Mouse (Mus musculus) intestine, postnatal 0 days (tissue): ENCODE data around the gene Olfr1393. TPM values are rescaled to one million over a fixed set of nuclear protein-coding genes. Genes with fewer than 3 reads are reported as not detected.

Source experiments
- ATAC-seq: fragments of 200-750 bp; cut with Nextera tagmentation; 2 replicates; pipeline ENCODE4 v1.8.0; 2017; ENCODE audit warnings: mild to moderate bottlenecking, moderate TSS enrichment, moderate library complexity
- H3K27ac ChIP-seq: fragments of 300-500 bp; sonication (generic); 2 replicates; pipeline ENCODE4 v1.5.1; 2014; ENCODE audit warnings: mild to moderate bottlenecking, low read depth, low read length, moderate library complexity
- H3K27me3 ChIP-seq: fragments of 300-500 bp; sonication (generic); replicated peaks from 2 replicates; pipeline ENCODE4 v1.6.1; 2014; ENCODE audit warnings: low read length, mixed read lengths; ENCODE audit not compliant: control insufficient read depth, insufficient read depth
- H3K36me3 ChIP-seq: fragments of 300-500 bp; sonication (generic); 2 replicates; pipeline ENCODE4 v1.6.1; 2014; ENCODE audit warnings: mild to moderate bottlenecking, moderate library complexity; ENCODE audit not compliant: control insufficient read depth, insufficient read depth
- H3K4me1 ChIP-seq: fragments of 300-500 bp; sonication (generic); replicated peaks from 2 replicates; pipeline ENCODE4 v1.6.1; 2014; ENCODE audit warnings: antibody characterized with exemption, low read length, mixed read lengths; ENCODE audit not compliant: control insufficient read depth, insufficient read depth
- H3K4me2 ChIP-seq: fragments of 300-500 bp; sonication (generic); replicated peaks from 2 replicates; pipeline ENCODE4 v1.6.1; 2014; ENCODE audit warnings: low read depth, mild to moderate bottlenecking, moderate library complexity
- H3K4me3 ChIP-seq: fragments of 300-500 bp; sonication (generic); 2 replicates; pipeline ENCODE4 v1.5.1; 2014; ENCODE audit warnings: low read depth, low read length
- H3K9ac ChIP-seq: fragments of 300-500 bp; sonication (generic); 2 replicates; pipeline ENCODE4 v1.6.1; 2014; ENCODE audit warnings: mild to moderate bottlenecking, low read depth, low read length
- H3K9me3 ChIP-seq: fragments of 300-500 bp; sonication (generic); 2 replicates; pipeline ENCODE4 v1.6.1; 2016; ENCODE audit warnings: mixed run types; ENCODE audit not compliant: control insufficient read depth
- CTCF ChIP-seq: sonication (generic); IDR thresholded peaks from 2 replicates; pipeline ENCODE4 v1.5.1; 2016; ENCODE audit warnings: low read depth, mild to moderate bottlenecking, control low read depth, antibody characterized with exemption, moderate library complexity
- WGBS: fragments of 180-500 bp; shearing (Covaris S2); extraction: QIAGEN DNeasy Blood & Tissue Kit; methylation state at CpG from one replicate; pipeline ENCODE4 v1.1.7; 2014; 5-methylcytosine and 5-hydroxymethylcytosine counted together
- polyA plus RNA-seq: library from polyadenylated mRNA; unstranded; fragments of >200 nt; fragmentation: Nextera tagmentation; extraction: Ambion mirVana; gene quantifications from 2 replicates; pipeline ENCODE4 v1.2.1, GENCODE M21; 2015

The Olfr1393 gene
- polyA plus RNA-seq, 1 experiment from 2014 or later: not detected

DNA sequence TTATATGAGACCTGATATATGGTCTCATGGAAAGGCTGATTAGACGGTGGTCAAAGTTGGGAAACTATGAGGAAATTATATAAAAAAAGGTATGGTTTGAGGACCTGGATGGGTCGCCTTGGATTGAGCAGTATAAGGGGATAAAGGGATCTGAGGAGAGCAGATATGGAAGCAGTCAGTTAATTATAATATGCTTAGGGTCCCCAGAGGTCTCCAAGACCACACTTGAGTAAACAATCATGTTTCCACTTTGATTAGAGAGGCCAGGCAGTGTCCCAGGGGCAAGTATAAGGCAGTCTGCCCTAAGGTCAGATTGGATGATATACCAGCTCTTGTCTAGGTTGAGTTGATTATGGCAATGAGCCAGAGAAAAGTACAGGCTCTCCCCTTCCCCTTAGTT is 44.3 kb downstream of the Olfr1393 start, which contains the start of gene Olfr1391:
Gene Olfr1391 (plus strand): TSS at position 301 of the 400 bp plus-strand sequence.
- Histone ChIP-seq H3K36me3 (no peaks in the 10 kb centered on the region), H3K4me1 (no peaks in the 10 kb centered on the region), H3K27me3 (no peaks in the 10 kb centered on the region), H3K4me2 (no peak within 1 kb of the TSS), H3K9me3 (no peaks in the 10 kb centered on the region), H3K4me3 (no peak within 1 kb of the TSS), H3K9ac (no peak within 1 kb of the TSS), H3K27ac (no peak within 1 kb of the TSS)
- TF ChIP-seq CTCF: no peak
- WGBS: 69% methylated on average over 2 of the region's 2 CpGs
- no peak for ATAC-seq

DNA sequence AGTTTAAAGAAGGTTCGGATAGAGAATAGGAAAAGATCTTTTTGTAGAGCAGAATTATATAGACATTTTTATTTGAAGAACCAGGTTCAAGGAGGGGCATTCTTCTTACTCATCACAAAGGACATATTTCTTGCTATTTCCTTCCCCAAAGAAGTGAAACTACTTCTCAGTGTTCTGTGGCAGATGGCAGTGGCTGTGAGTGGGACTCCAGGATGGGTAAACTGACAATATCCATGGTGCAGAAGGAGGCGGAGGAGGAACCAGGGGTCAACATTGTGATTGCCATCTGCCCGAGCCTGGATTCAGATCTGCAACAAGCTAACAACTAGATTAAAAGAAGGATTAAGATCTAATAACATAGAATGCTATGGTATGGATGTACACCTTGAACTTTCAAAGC is 48.6 kb downstream of the Olfr1393 start:
- 83% methylated on average over 3 of the region's 3 CpGs for WGBS

DNA sequence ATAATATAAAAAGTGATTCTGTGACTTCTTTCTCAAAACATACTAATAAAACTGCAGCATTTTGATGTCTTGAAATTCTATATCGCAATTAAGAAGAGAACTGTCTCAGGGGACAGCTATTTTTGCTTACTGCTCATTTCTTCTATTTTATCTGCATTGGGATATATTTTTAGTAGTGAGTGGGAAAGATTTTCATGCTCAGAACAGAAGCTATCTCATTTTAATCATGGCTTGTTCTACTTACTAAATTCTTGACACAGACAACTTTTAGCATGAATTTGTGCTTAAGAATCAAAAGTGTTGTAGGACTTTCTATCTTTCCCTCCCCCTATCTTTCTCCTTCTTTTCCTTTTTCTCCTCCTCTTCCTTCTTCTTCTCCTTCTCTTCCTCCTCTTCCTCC is 51.6 kb downstream of the Olfr1393 start:
- WGBS: 75% methylated on average over 1 of the region's 1 CpGs
- TF ChIP-seq CTCF: no peak
- Histone ChIP-seq H3K9ac (no peak overlapping the region), H3K4me2 (no peak overlapping the region), H3K36me3 (no peaks in the 10 kb centered on the region), H3K27ac (no peak overlapping the region), H3K4me1 (no peaks in the 10 kb centered on the region), H3K9me3 (no peaks in the 10 kb centered on the region), H3K27me3 (no peaks in the 10 kb centered on the region), H3K4me3 (no peak overlapping the region)
- ATAC-seq: no peak

More for the DNA sequence above, 48.6 kb downstream of the Olfr1393 start:
- Histone ChIP-seq H3K4me1 (no peaks in the 10 kb centered on the region), H3K27ac (no peak overlapping the region), H3K4me3 (no peak overlapping the region), H3K4me2 (no peak overlapping the region), H3K36me3 (no peaks in the 10 kb centered on the region), H3K9me3 (no peaks in the 10 kb centered on the region), H3K9ac (no peak overlapping the region), H3K27me3 (no peaks in the 10 kb centered on the region)
- TF ChIP-seq CTCF: no peak
- ATAC-seq: no peak

Other genes starting within 250 kb of the Olfr1393 start
- gene 9930111J21Rik2, start 227.1 kb upstream of the Olfr1393 start, polyA plus RNA-seq: 0.48 and 0.61 TPM in 2 replicates
- gene Tgtp2, start 214.1 kb upstream of the Olfr1393 start, polyA plus RNA-seq: 2.7 and 2.8 TPM in 2 replicates
- 29.2 and 29.5 TPM in 2 replicates for gene Ifi47, start 201.7 kb upstream of the Olfr1393 start, polyA plus RNA-seq
- gene Olfr1396, start 163.4 kb upstream of the Olfr1393 start, polyA plus RNA-seq: 0.04 TPM in 1 of 2 replicates, not detected in the other
- gene Olfr1395, start 136.0 kb upstream of the Olfr1393 start, polyA plus RNA-seq: not detected in 2 replicates
- gene Olfr1394, start 123.9 kb upstream of the Olfr1393 start, polyA plus RNA-seq: not detected in 2 replicates
- 0.75 and 0.86 TPM in 2 replicates for gene Btnl9, start 91.1 kb upstream of the Olfr1393 start, polyA plus RNA-seq
- 8.4 TPM in 2 replicates for gene Zfp62, start 75.0 kb upstream of the Olfr1393 start, polyA plus RNA-seq
- gene Mgat1, start 34.1 kb upstream of the Olfr1393 start, polyA plus RNA-seq: 59.0 and 62.2 TPM in 2 replicates
- gene Olfr1392, start 7.0 kb downstream of the Olfr1393 start, polyA plus RNA-seq: 0.08 TPM in 1 of 2 replicates, not detected in the other
- gene Olfr10, start 26.4 kb downstream of the Olfr1393 start, polyA plus RNA-seq: not detected in 2 replicates
- gene Olfr1391, start 44.4 kb downstream of the Olfr1393 start, polyA plus RNA-seq: not detected in 2 replicates
- not detected in 2 replicates for gene Olfr1390, start 56.9 kb downstream of the Olfr1393 start, polyA plus RNA-seq
- gene Olfr1389, start 144.8 kb downstream of the Olfr1393 start, polyA plus RNA-seq: not detected in 2 replicates
- 0.10 TPM in 2 replicates for gene Olfr1388, start 158.3 kb downstream of the Olfr1393 start, polyA plus RNA-seq
- gene Olfr1387, start 177.0 kb downstream of the Olfr1393 start, polyA plus RNA-seq: not detected in 2 replicates
- not detected in 2 replicates for gene Olfr1386, start 186.7 kb downstream of the Olfr1393 start, polyA plus RNA-seq
- gene Olfr1385, start 210.8 kb downstream of the Olfr1393 start, polyA plus RNA-seq: not detected in 2 replicates
- not detected in 2 replicates for gene Olfr1384, start 228.4 kb downstream of the Olfr1393 start, polyA plus RNA-seq
- not detected in 2 replicates for gene Olfr1383, start 241.3 kb downstream of the Olfr1393 start, polyA plus RNA-seq
- gene Olfr1382, start 249.9 kb downstream of the Olfr1393 start, polyA plus RNA-seq: not detected in 2 replicates